Mouse (Mus musculus) midbrain, embryonic 16.5 days (tissue): ENCODE results near the gene Tex33. TPM values are rescaled to one million over a fixed set of nuclear protein-coding genes. Genes with fewer than 3 reads are reported as not detected.

Source experiments
- ATAC-seq: fragments of 200-750 bp; cut with Nextera tagmentation; 2 replicates; pipeline ENCODE4 v1.8.0; 2017; ENCODE audit warnings: moderate TSS enrichment
- H3K27ac ChIP-seq: fragments of 300-500 bp; sonication (generic); 2 replicates; pipeline ENCODE4 v1.5.1; 2014; ENCODE audit warnings: mild to moderate bottlenecking, low read length, mixed read lengths
- H3K27me3 ChIP-seq: fragments of 300-500 bp; sonication (generic); 2 replicates; pipeline ENCODE4 v1.6.1; 2014; ENCODE audit warnings: low read depth, low read length, mixed read lengths; ENCODE audit not compliant: control insufficient read depth, insufficient read depth
- H3K36me3 ChIP-seq: fragments of 300-500 bp; sonication (generic); 2 replicates; pipeline ENCODE4 v1.6.1; 2014; ENCODE audit warnings: mild to moderate bottlenecking, low read length, moderate library complexity, mixed read lengths; ENCODE audit not compliant: control insufficient read depth, insufficient read depth
- H3K4me1 ChIP-seq: fragments of 300-500 bp; sonication (generic); 2 replicates; pipeline ENCODE4 v1.6.1; 2014; ENCODE audit warnings: mild to moderate bottlenecking, low read length, mixed read lengths; ENCODE audit not compliant: control insufficient read depth, insufficient read depth
- H3K4me2 ChIP-seq: fragments of 300-500 bp; sonication (generic); 2 replicates; pipeline ENCODE4 v1.6.1; 2014; ENCODE audit warnings: mild to moderate bottlenecking, low read length, mixed read lengths
- H3K4me3 ChIP-seq: fragments of 300-500 bp; sonication (generic); 2 replicates; pipeline ENCODE4 v1.5.1; 2014; ENCODE audit warnings: low read depth, mild to moderate bottlenecking, low read length, moderate library complexity, mixed read lengths
- H3K9ac ChIP-seq: fragments of 300-500 bp; sonication (generic); 2 replicates; pipeline ENCODE4 v1.6.1; 2014; ENCODE audit warnings: low read depth, low read length, mixed read lengths
- H3K9me3 ChIP-seq: fragments of 300-500 bp; sonication (generic); replicated peaks from 2 replicates; pipeline ENCODE4 v1.6.1; 2014; ENCODE audit warnings: mild to moderate bottlenecking, low read length, mixed read lengths; ENCODE audit not compliant: control insufficient read depth, poor library complexity, severe bottlenecking
- WGBS: fragments of 180-500 bp; shearing (Covaris S2); extraction: QIAGEN DNeasy Blood & Tissue Kit; methylation state at CpG from one replicate; pipeline ENCODE4 v1.1.7; 2014; 5-methylcytosine and 5-hydroxymethylcytosine counted together
- polyA plus RNA-seq: library from polyadenylated mRNA; unstranded; fragments of >200 nt; fragmentation: Nextera tagmentation; extraction: Ambion mirVana; gene quantifications from 2 replicates; pipeline ENCODE4 v1.2.1, GENCODE M21; 2015

The Tex33 gene
- not detected in 2 replicates for polyA plus RNA-seq

DNA sequence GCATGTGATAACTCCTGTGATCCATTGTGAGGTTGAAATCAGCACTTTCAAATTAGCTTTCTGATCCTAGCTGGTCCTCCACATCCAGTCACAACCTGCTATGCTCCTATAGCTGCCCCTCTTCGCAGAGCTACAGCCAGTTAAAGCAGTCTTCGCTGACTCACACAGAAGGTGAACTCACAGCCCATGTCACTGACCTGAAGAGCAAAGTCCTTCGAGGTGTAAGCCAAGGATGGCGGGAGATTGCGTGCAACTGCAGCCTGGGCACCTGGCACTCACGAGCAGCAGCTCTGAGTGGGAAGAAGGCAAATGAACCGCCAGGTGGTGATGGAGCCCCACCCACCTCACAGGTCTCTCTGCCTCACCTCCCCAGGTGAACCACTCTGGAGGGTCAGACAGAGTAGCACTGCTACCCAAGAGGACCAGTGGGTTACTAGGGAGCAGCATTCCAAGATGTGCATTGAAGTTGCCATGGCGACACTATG is at the start of gene Tex33:
Tex33 (minus strand) TSS at position 435 of the 485 bp plus-strand sequence.
- no peak within 1 kb of the TSS for H3K4me2 ChIP-seq
- H3K9me3 ChIP-seq: no peaks in the 10 kb centered on the region
- H3K27me3 ChIP-seq: no peaks in the 10 kb centered on the region
- H3K9ac ChIP-seq: no peak within 1 kb of the TSS
- no peaks in the 10 kb centered on the region for H3K4me1 ChIP-seq
- no peak within 1 kb of the TSS for H3K27ac ChIP-seq
- ATAC-seq: no peak
- no peak within 1 kb of the TSS for H3K4me3 ChIP-seq
- 88% methylated on average over 8 of the region's 8 CpGs for WGBS
- H3K36me3 ChIP-seq: no peaks in the 10 kb centered on the region

DNA sequence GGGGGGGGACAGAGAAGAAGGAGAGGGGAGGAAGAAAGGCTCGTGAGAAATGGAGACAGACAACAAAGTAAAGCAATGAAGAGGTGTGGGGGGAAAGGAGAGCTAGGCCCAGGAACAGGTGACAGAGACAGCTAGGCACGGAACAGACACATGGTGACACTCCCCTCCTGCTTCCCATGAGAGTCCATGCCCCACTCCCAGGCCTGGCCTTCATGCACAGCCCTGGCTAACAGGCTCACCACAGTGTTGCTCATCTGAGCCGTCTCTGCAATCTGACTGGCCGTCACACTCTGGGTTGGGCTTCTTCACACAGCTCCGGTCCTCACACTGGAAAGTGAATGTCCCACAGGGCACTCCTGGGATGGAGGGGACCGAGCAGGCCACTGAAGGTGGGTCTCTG is 48.1 kb upstream of the Tex33 start:
- Histone ChIP-seq H3K27me3 (no peaks in the 10 kb centered on the region), H3K27ac (no peak overlapping the region), H3K4me1 (peaks cover 8% of the 10 kb centered on the region; the same call in 1 of the 2 replicates), H3K4me3 (no peak overlapping the region), H3K9ac (peak overlapping the region; percentile 26; the same call in 1 of the 2 replicates), H3K9me3 (no peaks in the 10 kb centered on the region), H3K4me2 (no peak overlapping the region), H3K36me3 (no peaks in the 10 kb centered on the region)
- 37% methylated on average over 6 of the region's 6 CpGs for WGBS
- no peak for ATAC-seq

DNA sequence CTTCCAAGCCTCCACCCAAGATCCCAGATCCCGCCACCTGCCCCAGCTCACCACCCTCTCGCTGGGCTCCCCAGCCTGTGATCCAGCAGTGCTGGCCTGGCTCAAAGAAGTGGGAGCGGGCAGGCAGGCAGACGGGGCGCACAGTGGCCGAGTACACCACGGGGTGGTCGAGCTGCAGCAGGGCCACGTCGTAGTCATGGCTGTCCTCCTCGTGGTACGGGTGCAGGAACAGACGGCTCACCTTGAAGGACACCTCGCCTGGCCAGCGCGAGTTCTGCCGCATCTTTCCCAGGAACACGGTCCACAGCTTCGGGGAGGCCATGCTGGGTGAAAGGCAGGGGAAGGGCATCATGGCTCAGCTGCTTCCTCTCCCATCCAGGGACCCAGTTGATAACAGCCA is 46.5 kb upstream of the Tex33 start:
- H3K4me2 ChIP-seq: no peak overlapping the region
- WGBS: 89% methylated on average over 19 of the region's 19 CpGs
- H3K9ac ChIP-seq: no peak overlapping the region

DNA sequence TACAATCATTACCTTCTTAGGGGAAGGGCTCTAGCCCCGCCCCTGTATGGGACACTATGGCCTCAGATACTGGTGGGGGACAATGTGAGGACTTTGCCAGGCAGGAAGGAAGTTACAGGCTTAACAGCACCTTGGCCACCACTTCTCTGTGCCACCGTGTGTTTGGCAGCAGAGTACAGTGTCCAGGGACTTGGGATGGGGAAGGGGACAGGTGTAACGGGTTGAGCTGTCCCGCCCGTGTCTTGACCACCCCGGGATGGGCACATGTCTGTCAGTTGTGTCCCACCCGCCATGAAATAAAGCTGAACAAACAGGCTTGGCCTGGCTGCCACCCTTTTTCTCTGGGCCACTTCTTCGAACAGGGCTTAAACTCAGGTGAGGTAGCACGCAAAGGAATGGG is 43.3 kb upstream of the Tex33 start:
- 66% methylated on average over 9 of the region's 9 CpGs for WGBS
- H3K9ac ChIP-seq: no peak overlapping the region
- no peak overlapping the region for H3K4me3 ChIP-seq
- peaks cover 17% of the 10 kb centered on the region for H3K4me1 ChIP-seq
- H3K4me2 ChIP-seq: no peak overlapping the region
- H3K27me3 ChIP-seq: no peaks in the 10 kb centered on the region
- no peak overlapping the region for H3K27ac ChIP-seq
- no peak for ATAC-seq
- 0 out of 2 replicates have a peak, but pooled peaks cover 10% of the 10 kb centered on the region for H3K36me3 ChIP-seq
- no peaks in the 10 kb centered on the region for H3K9me3 ChIP-seq

More for the DNA sequence above, 46.5 kb upstream of the Tex33 start:
- H3K27me3 ChIP-seq: no peaks in the 10 kb centered on the region
- no peak for ATAC-seq
- H3K4me3 ChIP-seq: no peak overlapping the region
- peaks cover 5% of the 10 kb centered on the region for H3K4me1 ChIP-seq
- no peaks in the 10 kb centered on the region for H3K36me3 ChIP-seq
- no peaks in the 10 kb centered on the region for H3K9me3 ChIP-seq
- no peak overlapping the region for H3K27ac ChIP-seq

DNA sequence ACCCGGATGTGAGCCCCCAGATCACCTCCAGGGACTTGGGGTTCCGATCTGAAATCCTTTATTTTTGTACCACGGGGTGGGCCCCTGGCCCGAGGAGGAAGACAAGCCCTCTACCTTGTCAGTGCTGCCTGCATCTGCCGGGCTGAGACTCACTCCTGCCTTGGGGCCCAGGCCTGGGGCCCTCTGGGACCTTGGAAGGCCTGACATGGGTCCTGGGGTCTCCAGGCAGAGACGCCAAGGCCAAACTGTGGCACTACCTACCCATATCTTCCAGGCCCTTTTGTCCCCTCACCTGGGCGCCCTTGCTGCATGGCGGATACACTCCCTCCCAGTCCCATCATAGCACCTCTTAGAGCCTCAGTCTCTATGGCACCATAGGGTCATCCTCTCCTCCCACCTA is 42.8 kb upstream of the Tex33 start:
- no peak for ATAC-seq
- Histone ChIP-seq H3K4me2 (no peak overlapping the region), H3K27ac (no peak overlapping the region), H3K9me3 (no peaks in the 10 kb centered on the region), H3K4me1 (peaks cover 15% of the 10 kb centered on the region), H3K27me3 (no peaks in the 10 kb centered on the region), H3K36me3 (peaks cover 12% of the 10 kb centered on the region; the same call in 1 of the 2 replicates), H3K4me3 (no peak overlapping the region), H3K9ac (no peak overlapping the region)
- 52% methylated on average over 8 of the region's 8 CpGs for WGBS

DNA sequence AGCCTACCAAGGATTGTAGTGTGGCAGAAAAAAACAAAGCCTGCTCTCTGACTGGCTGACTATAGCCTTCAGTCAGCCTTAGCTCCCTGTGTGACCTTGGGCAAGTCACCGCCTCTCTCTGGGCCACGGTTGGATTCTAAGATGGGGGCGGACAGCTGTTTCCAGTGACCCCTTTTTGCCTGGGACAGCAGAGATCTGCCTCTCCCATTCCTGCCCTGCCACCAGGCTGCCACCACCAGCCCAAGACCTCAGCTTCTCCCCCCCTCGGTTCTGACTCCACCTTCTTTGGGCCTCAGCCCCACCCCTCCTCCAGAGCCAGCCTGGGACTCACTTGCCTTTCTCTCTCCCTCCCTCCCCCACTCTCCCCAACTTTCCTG is 42.3 kb upstream of the Tex33 start:
- Histone ChIP-seq H3K9me3 (no peaks in the 10 kb centered on the region), H3K4me2 (no peak overlapping the region), H3K4me1 (peaks cover 15% of the 10 kb centered on the region), H3K27me3 (no peaks in the 10 kb centered on the region), H3K27ac (no peak overlapping the region), H3K9ac (no peak overlapping the region), H3K36me3 (peaks cover 12% of the 10 kb centered on the region), H3K4me3 (no peak overlapping the region)
- WGBS: 41% methylated on average over 4 of the region's 4 CpGs
- ATAC-seq: no peak

DNA sequence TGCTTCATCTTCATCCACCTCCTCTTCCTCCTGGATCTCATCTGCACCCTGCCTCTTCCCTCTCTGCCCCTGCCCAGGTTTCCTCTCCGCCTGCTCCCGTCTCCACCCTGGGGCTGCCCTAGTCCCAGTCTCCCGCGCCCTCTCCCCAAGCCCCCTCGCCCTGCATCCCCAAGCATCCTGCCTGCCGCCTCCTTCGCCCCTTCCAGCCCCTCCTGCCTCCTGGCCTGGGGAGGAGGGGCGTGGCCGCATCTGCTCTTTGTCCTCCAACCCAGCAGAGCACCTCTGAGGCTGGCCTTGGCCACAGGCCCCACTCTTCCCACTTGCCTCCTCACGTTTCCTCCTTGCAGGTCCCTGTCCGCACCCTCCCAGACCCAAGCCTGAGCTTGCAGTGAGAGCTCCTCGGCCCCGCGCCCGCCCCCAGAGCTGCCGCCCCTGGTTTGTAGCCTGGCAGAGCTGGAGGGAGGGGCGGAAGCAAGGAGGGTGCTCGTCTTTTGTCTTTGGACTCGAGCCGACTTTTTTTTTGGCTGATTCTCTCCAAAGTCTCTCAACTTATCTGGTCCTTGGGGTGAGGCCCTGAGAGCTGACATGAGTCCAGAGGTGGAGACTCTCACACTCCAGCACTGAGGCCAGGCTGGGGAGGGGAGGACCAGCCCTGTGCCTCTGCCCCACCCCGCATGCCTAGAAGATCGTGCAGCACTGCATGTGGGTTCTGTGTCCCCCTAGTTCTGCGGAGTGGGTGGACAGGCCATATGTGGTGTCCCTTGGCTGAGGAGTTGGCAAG is 41.7 kb upstream of the Tex33 start:
- peak overlapping the region; percentile 43; the same call in 1 of the 2 replicates for H3K4me2 ChIP-seq
- H3K9ac ChIP-seq: peak overlapping the region; percentile 56
- ATAC-seq: no peak
- H3K9me3 ChIP-seq: no peaks in the 10 kb centered on the region
- no peaks in the 10 kb centered on the region for H3K27me3 ChIP-seq
- peaks cover 12% of the 10 kb centered on the region for H3K36me3 ChIP-seq
- peaks cover 15% of the 10 kb centered on the region for H3K4me1 ChIP-seq
- no peak overlapping the region for H3K4me3 ChIP-seq
- 0 out of 2 replicates have a peak overlapping the region, but pooled peaks have one; percentile 52 for H3K27ac ChIP-seq
- 16% methylated on average over 23 of the region's 23 CpGs for WGBS

DNA sequence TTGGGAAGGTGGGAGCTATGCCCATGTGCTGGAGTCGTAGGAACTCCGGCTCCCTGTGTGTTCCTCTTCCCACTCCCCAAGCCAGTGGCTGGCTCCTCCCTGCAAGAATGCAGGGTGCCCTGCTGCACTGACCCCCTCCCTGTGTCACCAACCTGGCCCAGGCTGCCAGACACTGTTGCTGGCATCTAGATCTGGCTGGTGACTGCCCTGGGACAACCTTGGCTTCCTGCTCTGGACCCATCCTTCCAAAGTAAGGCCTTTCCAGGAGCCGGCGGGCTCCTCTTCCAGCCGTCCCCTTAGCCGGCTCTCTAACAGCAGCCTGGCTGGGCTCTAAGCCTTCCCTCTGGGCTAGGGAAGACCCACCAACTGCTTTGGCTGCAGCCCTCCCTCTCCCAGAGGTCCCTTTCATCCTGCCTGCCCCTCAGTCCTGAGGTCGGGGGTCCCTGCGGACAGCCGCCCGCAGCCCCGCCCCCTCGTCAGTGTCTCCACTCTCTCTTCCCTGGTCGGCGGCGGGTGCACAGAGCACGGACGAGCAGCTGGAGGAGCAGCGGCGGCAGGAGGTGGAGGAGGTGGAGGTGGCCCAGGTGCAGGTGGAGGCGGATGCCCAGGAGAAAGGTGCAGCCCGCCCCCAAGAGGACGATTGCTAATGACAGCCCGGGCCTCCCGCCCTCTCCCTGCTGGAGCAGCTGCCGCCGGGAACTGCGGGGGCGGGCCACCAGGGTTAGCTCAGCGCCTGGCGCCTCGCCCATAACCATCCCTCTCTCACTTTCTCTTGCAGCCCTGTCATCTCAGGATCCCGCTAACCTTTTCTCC is 40.9 kb upstream of the Tex33 start:
- ATAC-seq: peak; percentile 41; the same call in 1 of the 2 replicates
- Histone ChIP-seq H3K9me3 (no peaks in the 10 kb centered on the region), H3K4me3 (no peak overlapping the region), H3K27me3 (no peaks in the 10 kb centered on the region), H3K4me2 (peak overlapping the region; percentile 43), H3K4me1 (peaks cover 15% of the 10 kb centered on the region), H3K36me3 (peaks cover 14% of the 10 kb centered on the region), H3K9ac (peak overlapping the region; percentile 56), H3K27ac (peak overlapping the region; percentile 52; the same call in 1 of the 2 replicates)
- 10% methylated on average over 26 of the region's 32 CpGs for WGBS
